Mouse (Mus musculus): ENCODE measurements around the gene Arr3.

DNA sequence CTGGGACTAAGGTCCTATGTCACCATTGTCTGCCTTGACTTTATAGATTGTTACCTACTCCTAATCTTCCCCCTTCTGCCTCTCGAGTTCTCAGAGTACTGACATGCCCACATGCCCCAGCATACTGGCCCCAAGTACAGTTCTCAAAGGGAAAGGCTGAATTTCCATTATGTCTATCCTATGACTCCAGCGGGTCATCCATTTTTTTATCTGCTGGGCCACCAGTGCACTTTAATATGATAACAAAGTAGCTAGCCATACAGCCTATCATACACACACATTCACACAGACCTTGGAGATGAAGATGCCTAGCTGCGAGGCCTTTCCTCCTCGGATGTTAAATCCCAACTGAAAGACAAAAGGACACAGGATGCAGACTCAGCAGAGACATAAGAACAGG is 18.9 kb downstream of the Arr3 start:
- TF ChIP-seq POLR2A (IDR thresholded peaks at IDR 0.05; ENCODE audit: insufficient read depth, low read depth, low read length) (no peak), CTCF (IDR thresholded peaks at IDR 0.05) (no peak), EP300 (IDR thresholded peaks at IDR 0.05; ENCODE audit: insufficient read depth, low read depth, low read length) (no peak)

All from heart, adult 2 months (tissue).